In the genomic region with DNA sequence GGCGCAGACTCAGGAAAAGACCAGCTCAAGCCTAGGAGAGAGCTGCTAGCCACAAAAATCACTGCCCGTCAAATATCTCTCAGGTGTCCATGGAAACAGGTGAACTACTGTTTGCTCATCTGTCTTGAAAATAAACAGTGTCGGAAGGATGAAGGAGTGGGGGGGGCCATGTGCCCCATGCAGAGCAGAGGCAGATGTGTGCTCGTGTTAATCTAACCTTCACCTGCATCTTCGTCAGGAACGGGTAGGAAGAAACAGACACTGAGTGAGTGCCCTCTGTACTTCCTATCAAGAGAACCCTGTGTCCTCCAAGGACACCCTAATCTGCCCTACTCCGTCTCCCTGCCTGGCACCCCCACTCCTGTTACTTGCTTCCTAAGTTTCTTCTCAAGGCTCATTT, we compare ENCODE assay signal across 9 mouse cellular contexts. TPM values are rescaled to one million over a fixed set of nuclear protein-coding genes. Genes with fewer than 3 reads are reported as not detected.
DNase-seq lines count a peak whose midpoint lies in the region; ATAC-seq and TF ChIP-seq lines count a peak whose summit lies in the region.
"Had no signal": no experiment of that assay in that cellular context is flagged by ENCODE, and none has a peak within 500 bp of the region (broad histone marks: within the 10 kb centered on the region; RNA-seq: fewer than 3 reads in every experiment).

No protein-coding gene starts in this region.

- H3K27me3 ChIP-seq in heart, embryonic 13.5 days (replicated peaks) = peaks cover 21% of the 10 kb centered on the region
- H3K27me3 ChIP-seq in CH12.LX (replicated peaks) = no peaks in the 10 kb centered on the region
- peaks cover 10% of the 10 kb centered on the region for H3K27me3 ChIP-seq in hindbrain, embryonic 13.5 days
- H3K27me3 ChIP-seq in midbrain, embryonic 15.5 days (replicated peaks) = no peaks in the 10 kb centered on the region

- peak; percentile 32; the same call in 1 of the 2 replicates for TF ChIP-seq EP300 in CH12.LX (IDR thresholded peaks at IDR 0.05; ENCODE audit: low read length)

- peaks cover 34% of the 10 kb centered on the region for H3K4me1 ChIP-seq in heart, embryonic 13.5 days
- H3K4me1 ChIP-seq in CH12.LX (ENCODE audit: control insufficient read depth in 1 of 2, insufficient read depth in 2 of 2) = peaks cover 27 to 70% of the 10 kb centered on the region in 2 experiments
- H3K4me1 ChIP-seq in hindbrain, embryonic 13.5 days (replicated peaks) = peaks cover 16% of the 10 kb centered on the region
- peaks cover 10% of the 10 kb centered on the region for H3K4me1 ChIP-seq in midbrain, embryonic 15.5 days

- TF ChIP-seq CTCF in CH12.LX (conservative IDR thresholded peaks at IDR 0.05 in 1 of 2, IDR thresholded peaks at IDR 0.05 in 1 of 2; ENCODE audit: low read depth in 2 of 2, low read length in 2 of 2) = no peak

- no peaks in the 10 kb centered on the region for H3K79me2 ChIP-seq in CH12.LX (replicated peaks; ENCODE audit: control insufficient read depth, extremely low read depth, insufficient read depth, poor library complexity, severe bottlenecking)

- no peak for DNase-seq in heart, postnatal 4 days
- no peak for DNase-seq in CH12.LX (ENCODE audit: extremely low read depth)
- no peak for DNase-seq in layer of hippocampus, postnatal 36 days
- no peak for DNase-seq in left cerebral cortex, adult 18-20 months (ENCODE audit: low spot score in 2 of 2)
- no peak for DNase-seq in cerebellum, postnatal 4 days (ENCODE audit: low spot score in 2 of 2)

- no peaks in the 10 kb centered on the region for H3K9me3 ChIP-seq in heart, embryonic 13.5 days
- H3K9me3 ChIP-seq in CH12.LX (replicated peaks; ENCODE audit: low read length) = peaks cover 17% of the 10 kb centered on the region
- H3K9me3 ChIP-seq in hindbrain, embryonic 13.5 days = no peaks in the 10 kb centered on the region
- H3K9me3 ChIP-seq in midbrain, embryonic 15.5 days = no peaks in the 10 kb centered on the region
- H3K9me3 ChIP-seq: heart, embryonic 15.5 days had no signal

- TF ChIP-seq POLR2A in CH12.LX (IDR thresholded peaks at IDR 0.05; ENCODE audit: low read depth, low read length) = no peak

- no peak for ATAC-seq in heart, embryonic 13.5 days (ENCODE audit: extremely low read depth, insufficient number of reproducible peaks, low FRiP score, low TSS enrichment)
- no peak for ATAC-seq in hindbrain, embryonic 13.5 days (ENCODE audit: low FRiP score)
- no peak for ATAC-seq in midbrain, embryonic 15.5 days (replicated peaks)

- no peaks in the 10 kb centered on the region for H3K36me3 ChIP-seq in heart, embryonic 13.5 days
- H3K36me3 ChIP-seq in CH12.LX (replicated peaks in 1 of 2; ENCODE audit: control insufficient read depth in 1 of 2, insufficient read depth in 1 of 2, low read length in 1 of 2) = peaks cover 2 to 24% of the 10 kb centered on the region in 2 experiments
- no peaks in the 10 kb centered on the region for H3K36me3 ChIP-seq in hindbrain, embryonic 13.5 days
- H3K36me3 ChIP-seq in midbrain, embryonic 15.5 days (replicated peaks) = no peaks in the 10 kb centered on the region
- H3K36me3 ChIP-seq: heart, embryonic 15.5 days had no signal

- dilution Hi-C loops in CH12.LX (cut with MboI; ENCODE audit: extremely low pct_ligation_motif_present, extremely low pct_unique_long_range_greater_than_20kb, low sequenced_read_pairs) = no loop called here

- no peak overlapping the region for H3K4me3 ChIP-seq in heart, embryonic 13.5 days
- H3K4me3 ChIP-seq in CH12.LX (replicated peaks in 1 of 3; ENCODE audit: low read depth in 2 of 3, low read length in 2 of 3, poor library complexity in 1 of 3) = peak overlapping the region in 2 of 3 experiments; percentile 28 to 35
- H3K4me3 ChIP-seq in hindbrain, embryonic 13.5 days = no peak overlapping the region
- no peak overlapping the region for H3K4me3 ChIP-seq in midbrain, embryonic 15.5 days
- H3K4me3 ChIP-seq: heart, embryonic 15.5 days had no signal

- WGBS in heart, embryonic 13.5 days = 53% methylated on average over 7 of the region's 7 CpGs
- WGBS in hindbrain, embryonic 13.5 days = 56% methylated on average over 7 of the region's 7 CpGs
- 38% methylated on average over 7 of the region's 7 CpGs for WGBS in midbrain, embryonic 15.5 days

- H3K4me2 ChIP-seq in heart, embryonic 13.5 days = no peak overlapping the region
- H3K4me2 ChIP-seq in CH12.LX (ENCODE audit: insufficient read depth, low read depth, poor library complexity, severe bottlenecking) = peak overlapping the region; percentile 72
- H3K4me2 ChIP-seq in hindbrain, embryonic 13.5 days = no peak overlapping the region
- H3K4me2 ChIP-seq in midbrain, embryonic 15.5 days = peak overlapping the region; percentile 45; the same call in 1 of the 2 replicates

- no peak overlapping the region for H3K27ac ChIP-seq in heart, embryonic 13.5 days (replicated peaks)
- H3K27ac ChIP-seq in CH12.LX (ENCODE audit: insufficient read depth, low read depth) = peak overlapping the region; percentile 96
- no peak overlapping the region for H3K27ac ChIP-seq in hindbrain, embryonic 13.5 days
- no peak overlapping the region for H3K27ac ChIP-seq in midbrain, embryonic 15.5 days

- no peak for TF ChIP-seq RAD21 in CH12.LX (IDR thresholded peaks at IDR 0.05; ENCODE audit: low read depth, low read length)

- peak overlapping the region; percentile 37; the same call in 1 of the 2 replicates for H3K9ac ChIP-seq in heart, embryonic 13.5 days
- peak overlapping the region; percentile 96 for H3K9ac ChIP-seq in CH12.LX (ENCODE audit: insufficient read depth, low read depth)
- 0 out of 2 replicates have a peak overlapping the region, but pooled peaks have one; percentile 63 for H3K9ac ChIP-seq in hindbrain, embryonic 13.5 days
- H3K9ac ChIP-seq in midbrain, embryonic 15.5 days = no peak overlapping the region
- H3K9ac ChIP-seq: heart, embryonic 15.5 days had no signal

- in situ Hi-C loops in CH12.LX (cut with MboI; ENCODE audit: low pct_ligation_motif_present, low pct_unique_long_range_greater_than_20kb, low sequenced_read_pairs) = loop anchor here (5.0 to 10.0 kb wide), 2 partner anchors 56 to 413 kb away; a partner anchor contains a TSS

TF ChIP-seq in CH12.LX, 34 proteins besides CTCF, POLR2A, EP300 and RAD21 (continues in another document):
- TF ChIP-seq UBTF (IDR thresholded peaks at IDR 0.05; ENCODE audit: low read depth, low read length) (no peak), GABPA (IDR thresholded peaks at IDR 0.05; ENCODE audit: insufficient replicate concordance, low read depth, low read length) (no peak), BHLHE40 (IDR thresholded peaks at IDR 0.05; ENCODE audit: low read depth, low read length) (peak; percentile 45; the same call in 1 of the 2 replicates), CHD1 (IDR thresholded peaks at IDR 0.05; ENCODE audit: low read depth, low read length) (peak; percentile 82; the same call in 1 of the 2 replicates), POLR2AphosphoS2 (IDR thresholded peaks at IDR 0.05; ENCODE audit: low read depth, low read length) (no peak), ELF1 (IDR thresholded peaks at IDR 0.05; ENCODE audit: low read depth, low read length) (peak; percentile 20; the same call in 1 of the 2 replicates), JUN (IDR thresholded peaks at IDR 0.05; ENCODE audit: insufficient read depth, low read depth, low read length) (no peak), CHD2 (IDR thresholded peaks at IDR 0.05; ENCODE audit: low read length) (0 out of 2 replicates have a peak, but pooled peaks have one; percentile 11), ETS1 (conservative IDR thresholded peaks at IDR 0.05; ENCODE audit: low read depth, low read length) (peak; percentile 17; the same call in 1 of the 2 replicates), SIN3A (IDR thresholded peaks at IDR 0.05; ENCODE audit: low read length) (0 out of 2 replicates have a peak, but pooled peaks have one; percentile 13), NRF1 (IDR thresholded peaks at IDR 0.05; ENCODE audit: low read depth, low read length) (peak; percentile 30; the same call in 1 of the 2 replicates), MYC (IDR thresholded peaks at IDR 0.05; ENCODE audit: low read depth, low read length) (peak; percentile 77; the same call in 1 of the 2 replicates), E2F4 (IDR thresholded peaks at IDR 0.05; ENCODE audit: insufficient replicate concordance, low read depth, low read length) (no peak), MAZ (IDR thresholded peaks at IDR 0.05; ENCODE audit: low read depth, low read length) (0 out of 2 replicates have a peak, but pooled peaks have one; percentile 31), MAX (IDR thresholded peaks at IDR 0.05; ENCODE audit: low read length) (peak; percentile 80), TCF12 (IDR thresholded peaks at IDR 0.05; ENCODE audit: low read depth, low read length) (peak; percentile 33; the same call in 1 of the 2 replicates), MAFK (IDR thresholded peaks at IDR 0.05; ENCODE audit: insufficient replicate concordance, low read length) (no peak), JUND (conservative IDR thresholded peaks at IDR 0.05; ENCODE audit: low read depth, low read length) (no peak), ZC3H11A (IDR thresholded peaks at IDR 0.05; ENCODE audit: low read depth, low read length) (no peak), MXI1 (IDR thresholded peaks at IDR 0.05; ENCODE audit: low read depth, low read length) (no peak; the same call in 1 of the 2 replicates)

RNA-seq across cellular contexts. Expression of a gene that starts 22.3 kb away (rescaled TPM):
- polyA plus RNA-seq in heart, embryonic 13.5 days (2015; fragmentation: Nextera tagmentation; extraction: Ambion mirVana) = 25.7 and 26.8 TPM in 2 replicates
- total RNA-seq in heart, postnatal 4 days (2021) = 10 to 100 TPM; 17.8 to 21.9 TPM
- 54.3 and 66.9 TPM in 2 replicates for total RNA-seq in CH12.LX (2012; rRNA removed)
- total RNA-seq in CH12.LX (2014; rRNA removed) = 35.5 and 42.4 TPM in 2 replicates
- 51.5 and 69.7 TPM in 2 replicates for polyA plus RNA-seq in CH12.LX (2012; ENCODE audit: insufficient read length, low read depth)
- 43.5 and 47.4 TPM in 2 replicates for polyA plus RNA-seq in hindbrain, embryonic 13.5 days (2015; fragmentation: Nextera tagmentation; extraction: Ambion mirVana)
- 49.6 and 52.3 TPM in 2 replicates for polyA plus RNA-seq in midbrain, embryonic 15.5 days (2015; fragmentation: Nextera tagmentation; extraction: Ambion mirVana)
- 10 to 100 TPM; 27.7 to 28.0 TPM for total RNA-seq in layer of hippocampus, postnatal 36 days (2021)
- total RNA-seq in left cerebral cortex, adult 18-20 months (2021) = 10 to 100 TPM; 25.8 to 30.5 TPM

RNA-seq across cellular contexts. Expression of a gene that starts 55.8 kb away (rescaled TPM):
- 16.1 and 17.3 TPM in 2 replicates for polyA plus RNA-seq in heart, embryonic 13.5 days (2015; fragmentation: Nextera tagmentation; extraction: Ambion mirVana)
- total RNA-seq in heart, postnatal 4 days (2021) = 10 to 100 TPM; 21.5 to 24.5 TPM
- total RNA-seq in CH12.LX (2012; rRNA removed) = 156 and 207 TPM in 2 replicates
- 110 and 119 TPM in 2 replicates for total RNA-seq in CH12.LX (2014; rRNA removed)
- 235 and 291 TPM in 2 replicates for polyA plus RNA-seq in CH12.LX (2012; ENCODE audit: insufficient read length, low read depth)
- 37.9 and 39.7 TPM in 2 replicates for polyA plus RNA-seq in hindbrain, embryonic 13.5 days (2015; fragmentation: Nextera tagmentation; extraction: Ambion mirVana)
- 55.5 and 58.3 TPM in 2 replicates for polyA plus RNA-seq in midbrain, embryonic 15.5 days (2015; fragmentation: Nextera tagmentation; extraction: Ambion mirVana)
- 10 to 100 TPM; 60.2 to 70.4 TPM for total RNA-seq in layer of hippocampus, postnatal 36 days (2021)
- total RNA-seq in left cerebral cortex, adult 18-20 months (2021) = 10 to 100 TPM; 53.0 to 54.4 TPM

Comparison
In these comparisons a context has a peak if more than half of its experiments do, and no peak if none do; other contexts are left out.
1. H3K4me2 ChIP-seq: peak in CH12.LX (single experiment) and midbrain, embryonic 15.5 days (single experiment); none in heart, embryonic 13.5 days (single experiment) and hindbrain, embryonic 13.5 days (single experiment).
2. H3K4me3 ChIP-seq: peak in CH12.LX (2 of 3); none in heart, embryonic 13.5 days (single experiment), hindbrain, embryonic 13.5 days (single experiment) and midbrain, embryonic 15.5 days (single experiment).